Mouse (Mus musculus) myocyte (in vitro differentiated cells): ENCODE measurements around the gene Gm20521.

ENCODE experiments used
- CEBPB ChIP-seq: IDR thresholded peaks from 2 replicates; pipeline ENCODE4 v1.6.1; 2011; ENCODE audit warnings: mild to moderate bottlenecking, moderate library complexity; ENCODE audit not compliant: poor library complexity, insufficient read depth, severe bottlenecking
- E2F4 ChIP-seq: IDR thresholded peaks from one replicate; pipeline ENCODE4 v1.6.1; 2011; ENCODE audit warnings: mild to moderate bottlenecking, control low read depth, moderate library complexity; ENCODE audit not compliant: insufficient read depth
- MAX ChIP-seq: IDR thresholded peaks from one replicate; pipeline ENCODE4 v1.6.1; 2011; ENCODE audit warnings: low read depth, mild to moderate bottlenecking, control low read depth
- MYOD1 ChIP-seq, 3 experiments: IDR thresholded peaks; one replicate each; pipeline ENCODE4 v1.6.1; 2011; ENCODE audit warnings: control low read depth in 2 of 3, low read depth in 2 of 3, mild to moderate bottlenecking in 2 of 3, moderate library complexity in 1 of 3; ENCODE audit not compliant: insufficient read length in 2 of 3, control insufficient read depth in 1 of 3
- MYOG ChIP-seq, 3 experiments: IDR thresholded peaks; one replicate each; pipeline ENCODE4 v1.6.1; 2011; ENCODE audit warnings: control low read depth in 2 of 3, low read depth in 2 of 3, mild to moderate bottlenecking in 2 of 3; ENCODE audit not compliant: insufficient read length in 2 of 3, control insufficient read depth in 1 of 3, insufficient read depth in 1 of 3
- POLR2A ChIP-seq: IDR thresholded peaks from one replicate; pipeline ENCODE4 v1.6.1; 2011; ENCODE audit warnings: low read depth, mild to moderate bottlenecking, control low read depth, moderate library complexity; ENCODE audit not compliant: insufficient read length
- POLR2AphosphoS2 ChIP-seq: IDR thresholded peaks from one replicate; pipeline ENCODE4 v1.6.1; 2011; ENCODE audit warnings: low read depth, control low read depth; ENCODE audit not compliant: insufficient read length
- REST ChIP-seq: IDR thresholded peaks from one replicate; pipeline ENCODE4 v1.6.1; 2011; ENCODE audit warnings: mild to moderate bottlenecking, control low read depth, moderate library complexity; ENCODE audit not compliant: insufficient read depth, insufficient read length
- SRF ChIP-seq: IDR thresholded peaks from one replicate; pipeline ENCODE4 v1.6.1; 2011; ENCODE audit warnings: low read depth; ENCODE audit not compliant: control insufficient read depth, insufficient read length
- TCF12 ChIP-seq: IDR thresholded peaks from one replicate; pipeline ENCODE4 v1.6.1; 2011; ENCODE audit warnings: mild to moderate bottlenecking, control low read depth; ENCODE audit not compliant: poor library complexity, insufficient read depth, severe bottlenecking
- USF1 ChIP-seq: IDR thresholded peaks from one replicate; pipeline ENCODE4 v1.6.1; 2011; ENCODE audit warnings: low read depth, mild to moderate bottlenecking, control low read depth, moderate library complexity

DNA sequence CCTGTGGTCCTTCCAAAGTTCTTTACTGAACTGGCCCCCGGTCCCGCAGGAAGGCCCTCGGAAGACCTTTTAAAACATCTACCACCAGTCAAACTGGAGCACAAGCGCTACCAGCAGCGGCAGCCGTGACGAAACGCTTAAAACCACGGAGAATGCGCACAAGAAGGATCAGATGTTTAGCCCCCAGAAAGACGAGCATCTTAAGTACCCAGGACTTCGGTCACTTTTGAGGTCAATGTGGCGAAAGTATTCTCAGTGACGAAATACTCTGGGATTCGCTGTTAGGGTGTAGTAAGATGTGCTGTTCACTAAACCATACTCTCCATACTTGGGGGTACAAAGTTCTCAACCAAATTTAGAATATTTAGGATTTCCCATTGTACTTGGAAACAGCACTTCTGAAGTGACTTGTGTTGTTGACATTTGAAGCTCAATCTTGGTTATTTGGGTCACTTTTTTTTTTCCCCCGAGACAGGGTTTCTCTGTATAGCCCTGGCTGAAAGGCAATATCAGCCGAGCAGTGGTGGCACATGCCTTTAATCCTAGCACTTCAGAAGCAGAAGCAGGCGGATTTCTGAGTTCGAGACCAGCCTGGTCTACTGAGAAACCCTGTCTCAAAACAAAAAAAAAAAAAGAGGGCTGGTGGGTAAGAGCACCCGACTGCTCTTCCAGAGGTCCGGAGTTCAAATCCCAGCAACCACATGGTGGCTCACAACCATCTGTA is 18.8 kb upstream of the Gm20521 start:
- TF ChIP-seq POLR2A (no peak), TCF12 (no peak), USF1 (no peak), REST (no peak), MYOG (IDR thresholded peaks at IDR 0.05; ENCODE audit: control insufficient read depth in 1 of 3, insufficient read depth in 1 of 3, insufficient read length in 2 of 3, low read depth in 2 of 3) (no peak), SRF (no peak), MAX (no peak), E2F4 (no peak), POLR2AphosphoS2 (no peak), CEBPB (no peak), MYOD1 (IDR thresholded peaks at IDR 0.05; ENCODE audit: control insufficient read depth in 1 of 3, insufficient read length in 2 of 3, low read depth in 2 of 3) (no peak)
